Mouse (Mus musculus): ENCODE results near the gene Snrnp70.

Gene Snrnp70

GRCm38 (mm10) chr7:45395578-45396336 lies at the start of gene Snrnp70:
Gene Snrnp70, minus strand, starts transcription at chr7:45395742.
- DNase-seq = peak; percentile 100

GRCm38 (mm10) chr7:45443526-45444420 lies 48.2 kb upstream of the Snrnp70 start:
- no peak for DNase-seq

- DNase-seq = peak; percentile 55
These were observed 42.2 kb upstream of the Snrnp70 start, which contains the start of gene Ruvbl2 for GRCm38 (mm10) chr7:45437521-45438276. Gene Ruvbl2, minus strand, starts transcription at chr7:45438096.

- no peak for DNase-seq
These were observed 41.5 kb upstream of the Snrnp70 start for GRCm38 (mm10) chr7:45437046-45437445.

- DNase-seq = no peak
These were observed 40.9 kb upstream of the Snrnp70 start for GRCm38 (mm10) chr7:45436444-45436843.

- no peak for DNase-seq
These were observed 39.5 kb upstream of the Snrnp70 start for GRCm38 (mm10) chr7:45435038-45435437.

GRCm38 (mm10) chr7:45434203-45435015 lies 38.9 kb upstream of the Snrnp70 start, which contains the start of gene Gys1:
Gene Gys1, plus strand, starts transcription at chr7:45434844.
- peak; percentile 100 for DNase-seq

GRCm38 (mm10) chr7:45433835-45434202 lies 38.3 kb upstream of the Snrnp70 start:
- DNase-seq = no peak

GRCm38 (mm10) chr7:45426556-45426955 lies 31.0 kb upstream of the Snrnp70 start:
- no peak for DNase-seq

GRCm38 (mm10) chr7:45421194-45421593 lies 25.7 kb upstream of the Snrnp70 start:
- DNase-seq = no peak

- no peak for DNase-seq
These were observed 25.0 kb upstream of the Snrnp70 start, which contains the start of gene Lhb for GRCm38 (mm10) chr7:45420615-45420919. Gene Lhb, plus strand, starts transcription at chr7:45420820.

- no peak for DNase-seq
These were observed 24.5 kb upstream of the Snrnp70 start for GRCm38 (mm10) chr7:45419859-45420614.

- DNase-seq = no peak
These were observed 22.5 kb upstream of the Snrnp70 start for GRCm38 (mm10) chr7:45417962-45418492.

- DNase-seq = peak; percentile 42
These were observed 20.1 kb upstream of the Snrnp70 start for GRCm38 (mm10) chr7:45415636-45416035.

GRCm38 (mm10) chr7:45414740-45415224 lies 19.2 kb upstream of the Snrnp70 start:
- no peak for DNase-seq

GRCm38 (mm10) chr7:45413864-45414739 lies 18.6 kb upstream of the Snrnp70 start:
- DNase-seq = peak; percentile 30

- DNase-seq = peak; percentile 41
These were observed 17.7 kb upstream of the Snrnp70 start, which contains the start of gene Ntf5 for GRCm38 (mm10) chr7:45413113-45413863. Gene Ntf5, plus strand, starts transcription at chr7:45413695.

GRCm38 (mm10) chr7:45412421-45412820 lies 16.9 kb upstream of the Snrnp70 start:
- DNase-seq = no peak

Data from thymus, postnatal 4 days (tissue).